Mouse (Mus musculus): ENCODE data around the gene Bbx. TPM values are rescaled to one million over a fixed set of nuclear protein-coding genes. Genes with fewer than 3 reads are reported as not detected.

The Bbx gene
- total RNA-seq, 2 experiments from 2014 or later: 14.6 to 15.0 TPM

DNA sequence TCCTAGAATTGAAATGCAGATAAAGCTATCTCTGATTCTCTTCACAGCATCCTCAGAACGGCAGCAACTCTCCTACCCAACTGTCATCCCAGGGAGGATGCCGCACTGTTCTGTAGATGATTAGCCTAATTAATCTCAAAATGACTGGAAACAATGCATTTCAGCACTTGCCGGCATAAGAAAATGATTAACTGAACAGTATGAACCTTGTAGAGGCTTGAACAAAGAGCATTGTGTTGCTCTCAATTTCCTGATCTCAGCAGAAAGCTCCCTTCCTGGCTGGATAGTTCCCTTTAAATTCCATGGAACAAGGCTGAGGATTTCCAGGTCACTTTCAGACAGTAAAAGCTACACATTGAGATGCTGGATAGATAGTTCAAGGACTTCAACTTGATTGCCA lies 197.0 kb downstream of the Bbx start:
- DNase-seq: no peak

DNA sequence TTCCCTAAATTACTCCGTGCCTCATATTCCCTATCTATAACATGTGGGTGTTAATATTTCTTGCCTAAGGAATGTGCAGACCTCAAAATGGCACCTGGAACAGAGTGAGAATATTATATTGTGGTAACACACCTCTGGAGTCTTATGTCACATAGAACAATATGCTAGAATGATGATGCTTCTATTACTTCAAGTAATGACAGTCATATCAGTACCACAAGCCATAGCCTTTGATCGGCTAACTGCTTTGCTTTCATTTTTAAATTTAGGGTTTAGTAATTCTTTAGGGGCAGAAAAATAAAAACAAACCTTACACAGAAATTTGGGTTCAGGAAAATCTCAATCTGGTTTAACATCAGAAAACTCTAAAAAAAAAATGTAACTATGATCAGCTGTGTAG lies 201.6 kb downstream of the Bbx start:
- no peak for DNase-seq

DNA sequence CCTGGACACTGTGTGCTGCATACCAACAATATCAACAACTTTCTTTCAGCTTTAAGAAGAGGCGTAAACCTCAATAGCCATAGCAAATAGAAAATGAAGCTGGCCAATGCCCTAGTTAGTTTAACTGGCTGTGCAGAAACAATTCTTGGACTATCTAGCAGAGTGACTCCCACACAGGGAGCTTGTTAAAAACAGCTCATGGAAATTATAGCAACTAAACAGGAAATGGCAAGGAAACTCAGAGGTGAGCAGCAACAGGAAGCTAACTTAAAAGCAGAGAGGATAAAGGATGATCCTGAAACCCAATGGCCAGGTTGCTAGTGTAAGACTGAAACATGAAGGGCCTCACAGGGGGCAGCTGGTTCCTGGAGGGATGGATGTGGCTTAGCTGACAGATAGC lies 203.4 kb downstream of the Bbx start:
- DNase-seq: no peak

DNA sequence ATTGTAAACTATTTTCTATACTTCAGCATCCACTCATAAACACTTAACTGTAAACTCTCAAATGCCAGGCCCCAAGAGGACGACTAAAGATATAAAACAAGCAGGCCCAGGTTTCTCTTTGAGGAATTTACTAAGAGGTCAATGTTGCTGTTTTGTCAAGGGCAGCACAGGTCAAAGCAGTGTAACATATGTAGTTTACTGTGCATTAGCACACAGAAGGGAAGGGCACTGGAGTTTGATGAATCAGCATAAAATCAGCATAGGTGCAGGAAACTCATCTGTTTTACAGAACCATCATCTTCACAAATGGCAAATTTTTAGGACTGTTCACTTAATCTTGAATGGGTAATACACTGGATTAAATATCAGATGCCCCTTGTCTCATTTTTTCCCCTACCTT lies 205.9 kb downstream of the Bbx start:
- DNase-seq: no peak

DNA sequence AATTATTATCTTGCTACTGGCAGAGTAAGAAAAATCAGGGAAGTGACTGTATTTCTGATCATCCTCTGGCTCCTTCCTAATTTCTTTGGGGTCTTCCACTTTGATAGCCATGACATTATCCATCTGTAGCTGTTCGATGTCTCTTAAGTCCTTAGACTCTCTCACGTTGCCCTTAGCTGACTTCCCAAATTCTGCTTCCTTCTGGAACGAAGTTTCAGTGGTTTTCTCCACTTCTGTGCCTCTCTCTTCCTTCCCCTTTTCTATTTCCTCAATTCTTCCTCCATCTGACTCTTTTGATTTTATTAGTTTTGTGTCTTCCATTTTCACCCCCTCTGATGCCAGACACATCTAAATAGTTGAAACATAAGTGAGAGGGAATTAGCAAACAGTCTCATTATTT lies 207.2 kb downstream of the Bbx start:
- DNase-seq: peak in 1 of 2 experiments; percentile 18

DNA sequence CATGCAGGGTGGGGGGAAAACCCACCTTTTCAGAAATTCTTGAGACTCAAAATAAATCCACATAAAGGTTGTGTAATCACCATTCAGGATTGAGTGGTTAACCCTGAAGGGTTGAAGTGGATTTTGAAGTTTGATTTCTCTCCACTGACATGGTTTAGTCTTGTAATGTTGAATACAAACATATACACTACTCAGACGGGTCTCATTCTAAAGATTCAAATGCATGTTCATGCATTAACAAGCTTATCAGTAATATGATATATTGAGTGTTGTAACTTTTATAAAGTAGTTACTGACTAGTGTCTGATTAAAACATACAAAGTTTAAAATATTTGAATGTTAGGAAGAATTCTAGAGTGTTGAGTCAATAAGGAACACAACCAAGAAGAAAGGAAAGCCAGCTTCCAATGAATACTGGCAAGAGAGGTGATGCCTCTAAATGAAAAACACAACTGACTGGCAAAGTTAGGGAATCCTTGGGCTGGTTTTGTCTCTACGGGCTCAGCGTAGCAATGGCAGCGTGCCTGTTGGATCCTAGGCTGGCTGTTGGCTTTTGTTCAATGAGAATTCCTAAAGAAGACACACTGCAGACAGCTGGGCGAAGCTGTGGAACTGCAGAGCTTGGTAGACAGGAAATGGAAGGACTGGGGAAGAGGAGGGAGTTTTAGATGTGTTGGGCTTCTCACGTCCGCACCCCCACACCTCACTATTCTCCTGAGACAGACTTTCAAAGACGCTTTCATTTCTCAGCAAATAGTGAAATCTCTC lies 211.3 kb downstream of the Bbx start:
- peak; percentile 73 to 75 for DNase-seq

DNA sequence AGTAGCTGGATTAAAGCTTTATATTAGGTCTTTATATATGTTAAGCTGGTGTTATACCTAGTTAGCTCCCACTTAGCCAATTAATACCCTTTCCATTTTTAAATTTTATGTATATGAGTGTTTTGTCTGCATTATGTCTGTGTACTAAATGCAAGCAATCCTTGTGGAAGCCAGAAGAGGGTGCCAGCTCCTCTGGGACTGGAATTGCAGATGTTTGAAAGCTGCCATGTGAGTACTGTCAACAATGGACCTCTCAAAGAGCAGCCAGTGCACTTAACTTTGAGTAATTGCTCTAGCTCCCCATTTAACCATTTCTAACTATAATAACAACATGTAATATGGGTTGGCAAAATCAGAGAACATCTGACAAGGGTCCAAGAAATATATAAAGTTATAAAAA lies 215.1 kb downstream of the Bbx start:
- no peak for DNase-seq

DNA sequence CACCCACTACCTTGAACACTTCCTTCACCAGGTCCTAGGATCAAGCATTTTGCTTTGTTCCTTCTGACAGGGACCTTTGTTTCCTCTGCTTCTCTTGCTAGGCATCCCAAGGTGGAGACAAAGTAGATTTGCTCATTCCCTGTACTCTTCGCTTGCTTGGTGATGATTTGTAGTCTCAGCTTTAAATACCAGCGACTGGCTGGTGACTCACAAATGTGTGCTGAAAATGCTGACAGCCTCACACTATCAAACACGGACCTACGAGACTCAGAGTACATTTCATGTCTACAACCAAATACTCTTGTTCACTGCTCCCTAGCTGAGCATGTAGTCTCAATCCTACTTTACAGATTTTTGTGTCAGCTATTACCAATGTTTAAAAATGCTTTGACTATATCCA lies 220.5 kb downstream of the Bbx start:
- DNase-seq: no peak

DNA sequence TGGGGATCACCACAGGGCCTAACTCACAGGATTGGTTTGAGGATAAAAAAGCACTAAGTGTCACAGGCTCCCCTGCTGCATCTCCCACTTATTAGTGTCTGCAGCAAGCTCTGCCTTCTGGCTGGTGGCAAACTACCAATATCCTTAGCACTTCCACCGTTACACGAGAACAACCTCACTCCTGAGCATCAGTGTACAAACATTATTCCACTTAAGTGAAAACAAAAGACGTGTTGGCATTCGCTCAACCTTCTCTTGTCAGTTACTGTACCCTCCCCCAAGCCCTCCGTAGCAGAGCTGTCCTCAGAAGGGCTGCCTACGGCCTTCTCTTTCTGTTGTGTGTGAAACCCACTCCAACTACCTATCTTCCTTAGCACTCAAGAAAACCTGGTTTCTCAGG lies 221.0 kb downstream of the Bbx start:
- DNase-seq: no peak

DNA sequence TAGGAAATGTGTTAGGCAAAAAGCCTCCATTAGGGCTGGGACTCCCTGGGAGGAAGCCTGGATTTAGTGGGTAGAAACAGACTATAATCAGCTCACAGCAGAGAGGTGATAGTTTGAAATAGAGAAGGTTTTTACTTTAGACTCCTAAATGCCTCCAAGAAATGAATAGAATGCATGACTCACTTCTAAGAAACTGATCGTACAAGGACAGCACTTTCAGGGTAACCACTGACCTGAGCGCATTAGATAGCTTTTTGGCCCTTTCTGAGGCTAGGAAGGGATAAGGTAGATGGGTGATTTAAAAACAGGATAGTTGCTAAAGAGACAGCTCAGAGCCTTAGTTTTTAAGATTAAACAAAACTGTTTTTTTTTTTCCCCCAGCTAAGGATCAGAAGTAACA lies 221.4 kb downstream of the Bbx start:
- no peak for DNase-seq

DNA sequence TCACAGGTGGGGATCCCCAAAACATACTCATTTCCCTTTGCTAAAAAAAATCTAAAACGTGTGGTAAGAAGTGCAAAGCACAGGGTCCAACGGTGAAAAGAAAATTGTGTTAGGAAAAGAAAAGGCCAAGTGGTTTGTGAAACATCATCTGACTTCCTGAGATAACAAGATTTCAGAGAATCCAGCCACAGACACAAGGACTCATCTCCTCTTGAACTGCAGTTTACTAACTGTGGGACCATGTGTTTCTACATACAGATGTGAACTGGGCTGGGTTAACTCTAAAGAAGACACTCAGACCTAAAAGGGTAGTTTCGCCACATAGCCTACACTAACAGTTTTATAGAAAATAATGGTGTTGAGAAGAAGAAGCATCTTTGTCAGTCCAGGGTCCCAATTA lies 227.2 kb downstream of the Bbx start:
- DNase-seq: no peak

DNA sequence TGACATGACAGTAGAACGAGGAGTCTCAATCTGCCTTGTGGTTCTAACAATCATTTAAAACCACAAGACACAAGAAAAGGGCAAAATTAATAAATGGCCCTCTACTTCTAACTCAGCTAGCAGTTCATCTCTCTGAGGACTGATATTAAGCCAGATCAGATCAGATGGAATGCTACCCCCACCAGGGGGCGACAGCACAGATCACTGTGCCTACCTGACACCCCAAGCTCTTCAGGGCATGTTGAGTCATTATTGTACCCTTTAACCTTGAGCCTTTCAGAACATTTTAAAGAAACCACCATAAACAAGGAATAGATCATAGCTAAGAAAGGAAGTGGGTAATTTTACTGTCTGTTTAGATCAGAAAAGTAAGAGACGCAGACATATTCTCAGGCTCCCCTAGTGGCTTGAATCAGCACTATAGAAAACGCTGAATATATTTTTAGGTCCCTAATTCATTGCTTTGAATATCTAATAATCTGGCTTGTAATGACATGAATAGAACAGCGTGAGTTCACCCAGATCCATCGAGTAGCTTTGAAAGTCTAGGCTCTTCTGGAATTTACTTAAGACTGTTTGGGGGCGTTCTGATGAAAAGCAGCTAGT lies 230.5 kb downstream of the Bbx start:
- peak; percentile 27 to 60 for DNase-seq

DNA sequence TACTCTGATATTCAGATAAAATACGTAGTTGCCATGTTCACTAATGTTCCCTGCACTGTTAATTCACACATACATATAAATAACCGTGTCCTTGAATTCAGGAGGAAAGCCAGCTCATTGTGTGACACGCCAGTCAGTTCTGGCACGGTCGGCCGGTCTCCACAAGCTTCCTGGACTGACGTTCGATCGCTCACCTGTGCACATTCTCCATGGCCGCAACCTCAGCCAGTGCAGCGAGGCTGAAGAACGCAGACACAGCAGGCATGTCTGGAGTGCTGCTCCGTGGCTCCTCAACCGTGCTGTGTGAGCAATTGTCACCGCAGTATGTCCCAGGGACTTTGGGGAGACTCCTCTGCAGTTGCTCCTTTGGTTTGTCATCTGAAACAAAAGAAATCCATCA lies 232.0 kb downstream of the Bbx start:
- no peak for DNase-seq

DNA sequence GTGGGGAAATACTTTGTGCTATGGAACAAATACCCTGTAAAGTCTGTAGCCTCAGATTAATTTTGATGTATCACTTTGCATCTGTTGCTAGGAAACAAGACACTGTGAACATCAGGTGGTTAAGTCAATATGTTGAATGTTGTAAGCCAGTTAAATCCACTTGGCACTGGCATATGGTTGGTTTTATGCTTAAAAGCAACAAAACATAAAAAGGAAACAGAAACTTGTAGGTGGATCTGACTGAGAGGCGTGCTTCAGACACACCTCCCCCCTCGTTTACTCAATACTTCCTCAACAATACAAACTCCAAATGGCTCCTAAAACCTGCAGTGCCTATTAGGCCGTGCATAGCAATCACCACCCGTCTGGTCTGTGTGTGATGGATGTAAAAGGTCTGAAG lies 236.1 kb downstream of the Bbx start:
- no peak for DNase-seq

DNA sequence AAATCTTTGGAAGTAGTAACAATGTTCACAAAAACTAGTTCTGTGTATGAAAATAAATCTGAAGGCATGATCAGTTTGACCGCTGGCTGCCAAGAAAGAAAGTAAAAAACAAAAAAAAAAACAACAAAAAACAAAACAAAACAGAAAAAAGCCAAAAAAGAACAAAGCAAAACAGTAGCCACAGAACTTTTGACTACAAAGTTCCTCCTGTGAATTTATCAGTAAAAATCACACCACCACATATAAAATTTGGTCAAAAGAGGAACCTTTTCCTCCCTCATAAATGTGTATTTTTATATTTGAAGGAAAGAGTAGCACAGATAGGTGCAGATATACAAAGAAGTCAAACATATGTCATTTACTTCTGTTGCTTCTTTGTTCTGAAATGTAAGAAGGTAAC lies 239.6 kb downstream of the Bbx start:
- DNase-seq: no peak

DNA sequence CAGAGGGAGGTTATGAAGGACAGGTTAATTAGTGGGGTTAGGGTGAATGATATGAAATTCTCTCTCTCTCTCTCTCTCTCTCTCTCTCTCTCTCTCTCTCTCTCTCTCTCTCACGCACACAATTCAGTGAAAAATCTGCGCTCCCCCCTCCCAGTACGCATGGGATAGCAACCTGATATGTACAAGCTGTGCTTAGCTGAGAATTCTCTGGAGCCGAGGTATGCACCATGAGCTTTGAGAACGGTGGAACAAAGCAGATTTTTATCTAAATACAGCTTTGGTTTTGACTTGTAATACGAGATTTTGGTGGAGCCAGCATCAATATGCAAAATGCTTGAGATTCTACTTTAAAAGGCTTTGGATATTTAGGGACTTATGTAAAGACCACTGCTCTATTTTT lies 243.1 kb downstream of the Bbx start:
- no peak for DNase-seq

DNA sequence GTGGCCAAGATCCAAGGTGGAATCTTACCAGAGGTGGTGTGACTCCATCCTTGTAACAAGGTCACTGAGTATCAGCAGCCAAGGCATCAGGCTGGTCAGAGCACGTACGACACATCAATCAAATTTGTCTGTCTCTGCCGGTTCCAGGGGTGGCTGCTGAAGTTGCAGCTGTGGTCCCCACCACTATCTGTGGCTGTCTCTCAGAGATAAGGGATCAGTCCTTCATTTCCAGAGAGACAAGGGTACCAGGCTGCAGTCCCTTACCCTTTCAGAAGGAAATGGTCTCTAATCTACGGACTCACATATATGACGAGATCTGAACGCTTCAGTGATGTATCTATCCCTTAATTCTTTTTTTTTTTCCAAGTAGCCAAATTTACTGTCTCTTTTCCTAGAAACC lies 245.6 kb downstream of the Bbx start:
- no peak for DNase-seq

DNA sequence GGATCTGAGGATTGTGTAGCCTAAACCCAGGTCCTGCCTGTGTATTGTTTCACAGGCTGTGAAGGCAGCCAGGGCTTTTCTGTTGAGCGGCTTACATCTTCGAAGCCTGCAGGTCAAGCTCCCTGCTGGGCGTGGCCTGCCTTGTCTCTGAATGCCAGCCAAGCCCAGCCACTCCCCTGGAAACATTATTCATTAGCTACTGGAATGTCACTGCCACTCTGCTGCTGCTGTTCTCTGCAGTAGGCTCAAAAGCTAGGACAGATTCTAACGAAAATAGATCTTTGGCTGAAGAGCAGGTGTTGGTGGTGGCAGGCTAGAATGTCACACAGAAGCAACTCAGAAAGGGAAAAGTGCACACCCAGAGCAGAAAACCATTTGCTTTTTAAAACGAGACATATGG lies 247.1 kb downstream of the Bbx start:
- DNase-seq: peak; percentile 56 to 60

DNA sequence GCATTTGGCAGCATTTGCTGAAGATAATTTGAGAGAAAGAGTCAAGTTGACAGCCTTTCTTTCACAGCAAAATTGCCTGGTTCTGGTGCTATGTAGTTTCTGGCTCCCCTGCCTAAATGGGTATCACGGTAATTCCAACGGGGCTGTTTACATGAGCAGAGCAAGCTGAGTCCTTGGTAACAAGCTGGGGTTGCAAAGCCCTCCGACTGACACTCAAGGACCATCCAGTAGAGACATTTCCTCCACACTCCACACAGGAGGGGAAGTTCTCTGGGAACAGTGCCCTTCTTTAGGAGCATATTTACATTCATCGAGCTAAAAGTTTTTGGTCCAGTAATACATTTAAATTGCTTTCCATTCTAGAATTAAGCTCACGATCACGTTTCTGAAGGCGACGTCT lies 249.2 kb downstream of the Bbx start:
- DNase-seq: no peak

DNA sequence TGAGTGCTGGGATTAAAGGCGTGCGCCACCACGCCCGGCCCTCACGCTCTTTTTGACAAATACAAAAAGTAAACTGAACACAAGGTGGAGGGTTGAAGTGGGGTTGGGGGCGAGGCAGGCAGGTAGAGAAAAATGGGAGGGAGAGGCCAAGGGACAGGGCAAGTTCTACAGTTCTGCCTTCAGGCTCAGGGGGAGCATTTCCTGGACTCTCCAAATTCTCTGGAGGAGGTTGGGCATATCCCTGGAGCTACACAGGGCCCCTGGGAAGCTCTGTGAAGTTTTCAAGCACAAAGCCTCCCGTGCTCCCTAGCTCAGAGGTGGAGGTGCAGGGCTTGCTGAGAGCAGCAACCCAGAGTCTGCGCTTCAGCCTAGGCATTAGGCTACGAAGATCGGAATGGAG lies 249.6 kb downstream of the Bbx start:
- DNase-seq: no peak

DNA sequence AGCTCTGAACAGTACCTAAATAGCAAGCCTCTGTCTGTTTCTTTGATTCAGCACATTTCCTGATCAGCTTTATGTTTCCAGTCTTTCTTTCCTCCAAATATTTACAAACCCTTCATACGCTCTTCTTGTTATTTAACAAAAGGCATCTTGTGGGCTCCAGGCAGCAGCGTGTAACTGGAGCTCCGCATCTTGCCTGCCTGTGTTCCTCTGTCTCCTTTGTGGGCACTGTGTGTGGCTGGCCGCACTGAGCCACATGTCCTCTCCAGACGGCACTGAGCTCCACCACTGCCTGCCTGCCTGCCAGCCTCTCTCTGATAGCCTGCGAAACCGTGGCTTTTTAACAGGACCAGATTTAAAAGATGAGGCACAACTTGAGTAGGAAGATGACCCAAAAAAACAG lies 259.4 kb downstream of the Bbx start:
- DNase-seq: no peak

DNA sequence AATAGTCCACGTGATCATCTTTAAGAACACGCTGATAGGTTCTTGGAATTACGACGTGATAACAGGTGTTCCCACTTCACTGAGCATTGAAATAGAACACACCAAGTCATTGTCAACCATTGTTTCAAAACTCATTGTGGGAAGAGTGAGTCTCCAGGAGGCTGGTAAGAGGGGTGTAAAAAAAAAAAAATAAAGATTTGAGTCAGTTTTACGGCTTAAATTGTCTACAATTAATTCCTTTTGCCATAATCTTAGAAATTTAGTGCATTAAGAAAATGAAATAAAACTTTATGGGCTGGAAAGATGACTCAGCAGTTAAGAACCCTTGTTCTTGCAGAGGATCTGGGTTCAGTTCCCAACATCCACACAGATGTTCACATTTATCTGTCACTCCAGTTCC lies 261.4 kb downstream of the Bbx start:
- DNase-seq: no peak

DNA sequence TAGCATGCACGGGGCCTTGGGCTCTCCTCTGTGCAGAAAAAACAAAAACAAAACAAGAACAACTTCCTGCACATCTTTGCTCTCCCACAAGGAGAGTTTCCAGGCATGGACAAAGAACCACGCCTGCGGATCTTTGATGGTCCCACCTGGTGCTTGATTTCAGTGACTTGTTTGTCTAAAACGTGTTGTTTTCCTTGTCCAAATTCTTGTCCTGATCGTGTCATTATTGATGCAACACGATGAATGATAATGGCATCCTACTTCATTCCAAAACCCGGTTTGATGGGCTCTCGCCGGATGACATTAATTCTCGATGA lies 264.2 kb downstream of the Bbx start:
- DNase-seq: peak in 1 of 2 experiments; percentile 23

DNA sequence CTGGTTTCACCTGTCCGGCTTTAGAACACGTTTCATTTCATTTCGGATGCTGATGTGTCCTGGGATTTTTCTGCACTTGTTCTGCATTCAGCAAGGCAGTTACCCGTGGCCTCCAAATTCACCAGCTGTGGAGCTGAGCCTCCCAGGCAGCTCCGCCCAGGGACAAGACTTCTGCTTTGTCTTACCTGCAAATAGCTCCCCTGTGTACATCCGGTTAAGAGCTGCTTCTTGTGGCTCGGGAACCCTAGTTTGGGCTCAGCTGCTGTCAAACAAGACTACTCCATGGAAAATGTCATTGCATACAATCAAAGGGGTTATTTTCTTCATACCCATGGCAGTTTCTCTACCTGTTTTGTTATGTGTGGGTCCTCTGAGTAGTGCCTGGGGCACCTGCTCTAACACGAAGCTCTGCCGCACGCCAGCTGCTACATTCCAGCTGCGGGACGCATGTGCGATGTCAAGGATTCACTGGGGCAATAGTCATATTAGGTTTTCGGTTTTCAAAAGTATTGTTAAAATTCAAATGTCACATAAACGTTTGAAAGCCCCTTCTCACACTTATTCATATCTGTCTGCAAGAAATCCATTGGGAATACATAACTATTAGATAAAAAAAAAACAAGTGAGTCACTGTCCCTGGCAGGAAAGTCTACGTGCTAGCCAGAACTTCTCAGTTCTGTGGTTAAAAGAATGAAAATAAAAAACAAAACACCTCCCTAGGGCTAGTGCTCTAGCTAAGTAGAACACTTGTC lies 264.8 kb downstream of the Bbx start:
- DNase-seq: peak in 1 of 2 experiments; percentile 22

Data from heart, adult 18-20 months (tissue).